Mouse (Mus musculus) CH12.LX (cell line): ENCODE results near the gene Bard1. TPM values are rescaled to one million over a fixed set of nuclear protein-coding genes. Genes with fewer than 3 reads are reported as not detected.

Experiments used
- DNase-seq: peaks from one replicate; pipeline ENCODE4 v3.0.0-alpha.2; 2013; ENCODE audit errors: extremely low read depth
- H3K27ac ChIP-seq: 2 replicates; pipeline ENCODE4 v1.5.1; 2012; ENCODE audit warnings: low read depth, mild to moderate bottlenecking, control low read depth, moderate library complexity; ENCODE audit not compliant: insufficient read depth
- H3K27me3 ChIP-seq: replicated peaks from 2 replicates; pipeline ENCODE3; 2012; ENCODE audit warnings: inconsistent platforms
- H3K36me3 ChIP-seq, 2 experiments: replicated peaks in 1 of 2; 2 replicates each; pipeline versions ENCODE3 to v1.6.1; 2012; ENCODE audit warnings: inconsistent platforms in 1 of 2, low read length in 1 of 2, mild to moderate bottlenecking in 1 of 2, mixed read lengths in 1 of 2, moderate library complexity in 1 of 2; ENCODE audit not compliant: control insufficient read depth in 1 of 2, insufficient read depth in 1 of 2
- H3K4me1 ChIP-seq, 2 experiments: 2 replicates each; pipeline ENCODE4 v1.6.1; 2012; ENCODE audit warnings: inconsistent platforms in 1 of 2, moderate library complexity in 1 of 2; ENCODE audit not compliant: insufficient read depth in 2 of 2, control insufficient read depth in 1 of 2
- H3K4me2 ChIP-seq: 2 replicates; pipeline ENCODE4 v1.6.1; 2012; ENCODE audit warnings: low read depth, mild to moderate bottlenecking, control low read depth; ENCODE audit not compliant: poor library complexity, insufficient read depth, severe bottlenecking
- H3K4me3 ChIP-seq, 3 experiments: fragments of 150-350 bp in 1 of 3; sonication (generic) in 1 of 3; replicated peaks in 1 of 3; 2 replicates each; pipeline versions ENCODE3 to v1.5.1; 2011 to 2012; ENCODE audit warnings: low read depth in 2 of 3, low read length in 2 of 3, mild to moderate bottlenecking in 2 of 3, moderate library complexity in 2 of 3, control low read depth in 1 of 3, improper control_type of control experiment in 1 of 3, inconsistent platforms in 1 of 3, mixed read lengths in 1 of 3; ENCODE audit not compliant: poor library complexity in 1 of 3
- H3K79me2 ChIP-seq: replicated peaks from 2 replicates; pipeline ENCODE4 v1.6.1; 2012; ENCODE audit warnings: mild to moderate bottlenecking, moderate library complexity; ENCODE audit not compliant: control insufficient read depth, poor library complexity, insufficient read depth, severe bottlenecking; ENCODE audit errors: extremely low read depth
- H3K9ac ChIP-seq: 2 replicates; pipeline ENCODE4 v1.6.1; 2012; ENCODE audit warnings: low read depth, mild to moderate bottlenecking, control low read depth, moderate library complexity; ENCODE audit not compliant: insufficient read depth
- H3K9me3 ChIP-seq: replicated peaks from 2 replicates; pipeline ENCODE3; 2012; ENCODE audit warnings: low read length, inconsistent platforms, mixed read lengths
- BHLHE40 ChIP-seq: IDR thresholded peaks from 2 replicates; pipeline ENCODE4 v1.6.1; 2011; ENCODE audit warnings: mild to moderate bottlenecking, low read depth, low read length, improper control_type of control experiment
- CHD2 ChIP-seq: IDR thresholded peaks from 2 replicates; pipeline ENCODE4 v1.6.1; 2011; ENCODE audit warnings: low read length, improper control_type of control experiment
- CTCF ChIP-seq, 2 experiments: IDR thresholded peaks in 1 of 2; conservative IDR thresholded peaks in 1 of 2; 2 replicates each; pipeline ENCODE4 v1.5.1; 2011 to 2012; ENCODE audit warnings: low read depth in 2 of 2, low read length in 2 of 2, improper control_type of control experiment in 1 of 2, inconsistent platforms in 1 of 2, mild to moderate bottlenecking in 1 of 2, moderate library complexity in 1 of 2
- E2F4 ChIP-seq: IDR thresholded peaks from 2 replicates; pipeline ENCODE4 v1.6.1; 2011; ENCODE audit warnings: low read depth, low read length, improper control_type of control experiment; ENCODE audit not compliant: insufficient replicate concordance
- ELF1 ChIP-seq: IDR thresholded peaks from 2 replicates; pipeline ENCODE4 v1.6.1; 2014; ENCODE audit warnings: low read depth, mild to moderate bottlenecking, inconsistent platforms, low read length, improper control_type of control experiment
- EP300 ChIP-seq: IDR thresholded peaks from 2 replicates; pipeline ENCODE4 v1.6.1; 2011; ENCODE audit warnings: low read length, improper control_type of control experiment
- ETS1 ChIP-seq: conservative IDR thresholded peaks from 2 replicates; pipeline ENCODE4 v1.6.1; 2012; ENCODE audit warnings: low read depth, mild to moderate bottlenecking, inconsistent platforms, low read length, improper control_type of control experiment, moderate library complexity
- GABPA ChIP-seq: IDR thresholded peaks from 2 replicates; pipeline ENCODE4 v1.6.1; 2012; ENCODE audit warnings: low read depth, low read length, improper control_type of control experiment, inconsistent platforms; ENCODE audit not compliant: insufficient replicate concordance
- IRF4 ChIP-seq: IDR thresholded peaks from 2 replicates; pipeline ENCODE4 v1.6.1; 2014; ENCODE audit warnings: low read depth, mild to moderate bottlenecking, inconsistent platforms, low read length, improper control_type of control experiment
- JUN ChIP-seq: IDR thresholded peaks from 2 replicates; pipeline ENCODE4 v1.6.1; 2011; ENCODE audit warnings: low read depth, mild to moderate bottlenecking, low read length, improper control_type of control experiment, moderate library complexity; ENCODE audit not compliant: insufficient read depth
- JUND ChIP-seq: conservative IDR thresholded peaks from 2 replicates; pipeline ENCODE4 v1.6.1; 2011; ENCODE audit warnings: low read depth, low read length, improper control_type of control experiment
- KAT2A ChIP-seq: IDR thresholded peaks from 2 replicates; pipeline ENCODE4 v1.6.1; 2012; ENCODE audit warnings: low read length, improper control_type of control experiment, inconsistent platforms; ENCODE audit not compliant: insufficient replicate concordance
- MAFK ChIP-seq: IDR thresholded peaks from 2 replicates; pipeline ENCODE4 v1.6.1; 2011; ENCODE audit warnings: low read length, improper control_type of control experiment; ENCODE audit not compliant: insufficient replicate concordance
- MAX ChIP-seq: IDR thresholded peaks from 2 replicates; pipeline ENCODE4 v1.6.1; 2011; ENCODE audit warnings: low read length, improper control_type of control experiment
- MEF2A ChIP-seq: IDR thresholded peaks from 2 replicates; pipeline ENCODE4 v1.6.1; 2014; ENCODE audit warnings: low read depth, mild to moderate bottlenecking, inconsistent platforms, low read length, improper control_type of control experiment, borderline replicate concordance
- MXI1 ChIP-seq: IDR thresholded peaks from 2 replicates; pipeline ENCODE4 v1.6.1; 2011; ENCODE audit warnings: mild to moderate bottlenecking, low read depth, low read length, improper control_type of control experiment
- MYC ChIP-seq: IDR thresholded peaks from 2 replicates; pipeline ENCODE4 v1.6.1; 2011; ENCODE audit warnings: low read depth, mild to moderate bottlenecking, improper control_type of control experiment, low read length
- NELFE ChIP-seq: IDR thresholded peaks from 2 replicates; pipeline ENCODE4 v1.6.1; 2011; ENCODE audit warnings: low read depth, low read length, improper control_type of control experiment
- PAX5 ChIP-seq: IDR thresholded peaks from 2 replicates; pipeline ENCODE4 v1.6.1; 2012; ENCODE audit warnings: low read length, inconsistent platforms, mixed read lengths
- POLR2A ChIP-seq: IDR thresholded peaks from 2 replicates; pipeline ENCODE4 v1.6.1; 2011; ENCODE audit warnings: low read depth, mild to moderate bottlenecking, improper control_type of control experiment, low read length
- POLR2AphosphoS2 ChIP-seq: IDR thresholded peaks from 2 replicates; pipeline ENCODE4 v1.6.1; 2011; ENCODE audit warnings: low read depth, low read length, improper control_type of control experiment
- RCOR1 ChIP-seq: conservative IDR thresholded peaks from 2 replicates; pipeline ENCODE4 v1.6.1; 2012; ENCODE audit warnings: low read depth, mild to moderate bottlenecking, inconsistent platforms, low read length, improper control_type of control experiment
- SIN3A ChIP-seq: IDR thresholded peaks from 2 replicates; pipeline ENCODE4 v1.6.1; 2012; ENCODE audit warnings: low read length, improper control_type of control experiment, inconsistent platforms
- TCF12 ChIP-seq: IDR thresholded peaks from 2 replicates; pipeline ENCODE4 v1.6.1; 2014; ENCODE audit warnings: low read depth, mild to moderate bottlenecking, inconsistent platforms, low read length, improper control_type of control experiment
- ZMIZ1 ChIP-seq: IDR thresholded peaks from 2 replicates; pipeline ENCODE4 v1.6.1; 2012; ENCODE audit warnings: low read depth, mild to moderate bottlenecking, inconsistent platforms, low read length, improper control_type of control experiment
- ZNF384 ChIP-seq: IDR thresholded peaks from 2 replicates; pipeline ENCODE4 v1.6.1; 2012; ENCODE audit warnings: low read depth, low read length, improper control_type of control experiment, inconsistent platforms
- dilution Hi-C: fragments of 300-500 bp; cut with MboI; formaldehyde crosslinking; loops from 2 replicates; pipeline ENCODE4 v1.14.3; 2020; ENCODE audit warnings: low sequenced_read_pairs; ENCODE audit not compliant: extremely low pct_unique_long_range_greater_than_20kb, extremely low pct_ligation_motif_present
- in situ Hi-C: fragments of 300-500 bp; cut with MboI; formaldehyde crosslinking; loops from 3 replicates; pipeline ENCODE4 v1.14.3; 2019; ENCODE audit warnings: low sequenced_read_pairs, low pct_ligation_motif_present, low pct_unique_long_range_greater_than_20kb, mixed read lengths
- polyA plus RNA-seq: library from polyadenylated mRNA; unstranded; fragments of >175 nt; gene quantifications from 2 replicates; pipeline ENCODE4 v1.2.1, GENCODE M21; 2012; ENCODE audit warnings: low read depth; ENCODE audit not compliant: insufficient read length
- total RNA-seq, 2 experiments: library from RNA; depleted of rRNA; stranded (reverse); fragments of 300-350 nt in 1 of 2; fragments of >200 nt in 1 of 2; gene quantifications; 2 replicates each; pipeline ENCODE4 v1.2.3; 2012 to 2014

The Bard1 gene
- total and polyA plus RNA-seq, 3 experiments: 7.1 to 9.5 (median 8.8) TPM

DNA sequence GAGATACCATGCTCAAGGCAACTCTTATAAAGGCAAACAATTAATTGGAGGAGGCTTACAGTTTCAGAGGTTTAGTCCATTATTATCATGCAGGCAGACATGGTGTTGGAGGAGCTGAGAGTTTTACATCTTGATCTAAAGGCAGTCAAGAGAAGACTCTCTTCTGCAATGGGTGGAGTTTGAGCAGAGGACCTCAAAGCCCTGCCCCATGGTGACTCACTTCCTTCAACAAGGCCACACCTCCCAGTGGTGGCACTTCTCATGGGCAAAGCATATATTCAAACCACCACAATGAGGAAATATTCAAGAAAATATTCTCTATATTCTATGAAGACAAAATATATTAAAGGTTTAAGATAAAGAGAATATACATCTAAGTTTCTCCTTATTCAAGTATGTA is 88.6 kb downstream of the Bard1 start:
- Histone ChIP-seq H3K4me3 (no peak overlapping the region), H3K79me2 (no peaks in the 10 kb centered on the region), H3K4me1 (no peaks in the 10 kb centered on the region), H3K27me3 (no peaks in the 10 kb centered on the region), H3K4me2 (no peak overlapping the region), H3K9me3 (no peaks in the 10 kb centered on the region), H3K27ac (no peak overlapping the region), H3K36me3 (no peaks in the 10 kb centered on the region), H3K9ac (no peak overlapping the region)
- in situ Hi-C loops (no loop called here), dilution Hi-C loops (no loop called here)
- TF ChIP-seq MYC (no peak), CTCF (conservative IDR thresholded peaks at IDR 0.05 in 1 of 2, IDR thresholded peaks at IDR 0.05 in 1 of 2; ENCODE audit: low read depth in 2 of 2, low read length in 2 of 2) (no peak), MXI1 (no peak), ZNF384 (no peak), MAX (no peak), GABPA (no peak), KAT2A (no peak), MEF2A (no peak), CHD2 (no peak), EP300 (no peak), SIN3A (no peak)
- peak; percentile 15 for DNase-seq

GRCm38 (mm10) chr1:71005998-71006397 is 96.9 kb downstream of the Bard1 start:
- Histone ChIP-seq H3K9me3 (no peaks in the 10 kb centered on the region), H3K27me3 (no peaks in the 10 kb centered on the region)
- in situ Hi-C loops: no loop called here
- dilution Hi-C loops: no loop called here
- TF ChIP-seq PAX5 (no peak), CTCF (conservative IDR thresholded peaks at IDR 0.05 in 1 of 2, IDR thresholded peaks at IDR 0.05 in 1 of 2; ENCODE audit: low read depth in 2 of 2, low read length in 2 of 2) (no peak), POLR2A (no peak), CHD2 (no peak), JUN (no peak), EP300 (no peak), SIN3A (no peak), ELF1 (no peak), BHLHE40 (no peak)
- TF ChIP-seq, all 38 proteins: peak for 0
- peaks cover 3 to 16% of the 10 kb centered on the region in 2 experiments; a peak in 3 of 4 replicates for H3K4me1 ChIP-seq
- H3K4me2 ChIP-seq: no peak overlapping the region
- H3K9ac ChIP-seq: no peak overlapping the region
- no peak overlapping the region for H3K27ac ChIP-seq
- no peaks in the 10 kb centered on the region for H3K79me2 ChIP-seq
- DNase-seq: no peak
- H3K36me3 ChIP-seq: no peaks in the 10 kb centered on the region
- no peak overlapping the region for H3K4me3 ChIP-seq

- dilution Hi-C loops: no loop called here
- Histone ChIP-seq H3K4me1 (peaks cover 3 to 16% of the 10 kb centered on the region in 2 experiments; a peak in 3 of 4 replicates), H3K9ac (no peak overlapping the region), H3K4me3 (no peak overlapping the region), H3K27me3 (no peaks in the 10 kb centered on the region), H3K79me2 (no peaks in the 10 kb centered on the region), H3K36me3 (no peaks in the 10 kb centered on the region), H3K9me3 (no peaks in the 10 kb centered on the region), H3K27ac (no peak overlapping the region), H3K4me2 (peak overlapping the region; percentile 57)
- peak; percentile 65 for DNase-seq
- in situ Hi-C loops: no loop called here
- peak; percentile 30; the same call in 1 of the 2 replicates for TF ChIP-seq JUND
- TF ChIP-seq CHD2: 0 out of 2 replicates have a peak, but pooled peaks have one; percentile 21
- TF ChIP-seq E2F4: 0 out of 2 replicates have a peak, but pooled peaks have one; percentile 49
- peak; percentile 45; the same call in 1 of the 2 replicates for TF ChIP-seq JUN
- TF ChIP-seq IRF4: peak; percentile 58
- peak; percentile 28; the same call in 1 of the 2 replicates for TF ChIP-seq ETS1
- TF ChIP-seq ELF1: 0 out of 2 replicates have a peak, but pooled peaks have one; percentile 15
- TF ChIP-seq BHLHE40: no peak
- TF ChIP-seq POLR2AphosphoS2: no peak
- no peak for TF ChIP-seq TCF12
- TF ChIP-seq MEF2A: 0 out of 2 replicates have a peak, but pooled peaks have one; percentile 11
- no peak for TF ChIP-seq MAFK
- no peak for TF ChIP-seq ZMIZ1
- no peak for TF ChIP-seq NELFE
- TF ChIP-seq RCOR1: no peak
Measured at GRCm38 (mm10) chr1:71004177-71004576, 98.8 kb downstream of the Bard1 start.
